Mouse (Mus musculus) monocyte, adult 5-6 weeks (primary cell): ENCODE data around the gene Gm12355. TPM values are rescaled to one million over a fixed set of nuclear protein-coding genes. Genes with fewer than 3 reads are reported as not detected.

Experiments used
- ATAC-seq: fragments of 153-309, 156-312 bp; replicated peaks from 2 replicates; pipeline ENCODE4 v1.8.0; 2017; ENCODE audit warnings: mild to moderate bottlenecking; ENCODE audit not compliant: low TSS enrichment, insufficient number of reproducible peaks, severe bottlenecking, poor library complexity, low FRiP score
- total RNA-seq: library from RNA; stranded (forward); fragments of 200-1000, 200-491, 200-594 nt; gene quantifications from 3 replicates; pipeline ENCODE4 v1.2.3, GENCODE M21; 2017

Gene Gm12355
- total RNA-seq, 1 experiment from 2014 or later = not detected

DNA sequence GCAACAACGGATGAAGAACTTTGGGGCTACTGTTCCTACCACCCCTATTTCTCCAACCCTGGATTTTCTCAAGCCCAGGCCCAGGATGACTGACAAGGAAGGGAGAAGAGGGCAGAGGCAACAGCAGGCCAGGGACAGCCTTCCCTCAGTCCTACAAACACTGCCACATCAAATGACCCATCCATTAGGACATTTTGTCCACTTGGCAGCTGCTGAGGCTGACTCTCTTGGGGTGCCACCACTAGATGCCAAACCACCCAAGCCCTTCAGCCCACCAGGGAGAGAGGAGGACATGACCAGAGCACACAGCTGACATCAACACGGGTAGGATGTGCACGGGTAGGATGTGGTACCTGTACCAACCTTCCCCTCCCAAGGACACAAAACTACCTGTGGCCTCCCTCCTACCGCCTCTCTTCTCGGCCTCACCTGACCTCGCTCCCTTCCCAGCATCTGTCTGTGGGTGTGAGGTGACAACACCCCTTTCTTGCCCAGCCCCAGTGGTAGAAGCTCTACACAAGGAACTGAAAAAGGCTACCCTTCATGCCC is 40.8 kb downstream of the Gm12355 start:
- no peak for ATAC-seq

DNA sequence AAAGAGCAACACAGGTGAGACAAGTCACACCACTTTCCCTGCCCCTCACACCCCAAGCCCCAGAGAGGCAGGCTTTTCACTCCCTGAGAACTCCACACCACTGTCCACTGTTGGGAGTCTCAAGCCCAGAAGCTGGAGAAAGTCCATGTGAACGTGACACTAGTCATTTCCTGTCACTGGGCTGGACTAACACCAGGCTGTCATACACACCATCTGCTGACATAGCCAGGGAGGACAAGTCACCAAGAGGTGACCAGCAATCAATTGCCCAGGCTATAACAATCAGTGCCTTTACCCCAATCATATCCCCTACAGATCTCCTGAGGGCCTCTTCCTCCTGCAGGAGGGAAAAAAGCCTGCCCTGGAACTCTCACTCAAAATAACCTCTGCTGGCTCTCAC is 41.3 kb downstream of the Gm12355 start:
- ATAC-seq = no peak

DNA sequence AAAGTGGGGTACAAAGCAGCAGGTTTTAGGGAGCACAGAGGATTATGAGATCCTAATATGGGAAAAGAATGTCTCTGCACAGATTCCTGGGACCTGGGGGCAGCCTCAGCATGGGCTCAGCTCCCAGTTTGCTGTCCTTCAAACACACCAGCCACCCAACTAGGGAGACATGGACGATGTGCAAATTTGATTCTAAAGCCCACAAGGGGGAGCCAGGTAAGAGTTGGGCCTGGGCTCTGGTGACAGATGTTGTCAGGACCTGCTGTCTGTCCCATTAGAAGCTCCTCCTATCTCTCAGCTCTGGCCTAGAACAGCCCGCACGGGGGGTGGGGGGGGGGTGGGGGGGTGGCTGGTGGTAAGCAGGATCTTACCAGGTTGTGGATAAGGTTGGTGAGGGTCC is 41.9 kb downstream of the Gm12355 start:
- no peak for ATAC-seq

DNA sequence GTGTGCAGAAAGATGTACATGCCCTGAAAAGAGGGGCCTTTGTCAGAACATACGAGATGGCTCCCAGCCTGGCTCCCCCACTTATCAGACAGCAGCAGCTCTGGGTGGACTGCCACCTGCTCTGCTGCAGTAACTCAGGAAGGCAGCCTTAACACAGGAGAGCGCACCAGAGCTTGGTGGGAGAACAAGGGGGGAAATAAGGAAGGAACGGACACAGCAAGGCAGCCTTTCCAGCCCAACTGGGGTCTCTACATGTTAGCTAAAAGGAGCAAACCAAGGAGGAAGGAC is 42.3 kb downstream of the Gm12355 start:
- no peak for ATAC-seq

DNA sequence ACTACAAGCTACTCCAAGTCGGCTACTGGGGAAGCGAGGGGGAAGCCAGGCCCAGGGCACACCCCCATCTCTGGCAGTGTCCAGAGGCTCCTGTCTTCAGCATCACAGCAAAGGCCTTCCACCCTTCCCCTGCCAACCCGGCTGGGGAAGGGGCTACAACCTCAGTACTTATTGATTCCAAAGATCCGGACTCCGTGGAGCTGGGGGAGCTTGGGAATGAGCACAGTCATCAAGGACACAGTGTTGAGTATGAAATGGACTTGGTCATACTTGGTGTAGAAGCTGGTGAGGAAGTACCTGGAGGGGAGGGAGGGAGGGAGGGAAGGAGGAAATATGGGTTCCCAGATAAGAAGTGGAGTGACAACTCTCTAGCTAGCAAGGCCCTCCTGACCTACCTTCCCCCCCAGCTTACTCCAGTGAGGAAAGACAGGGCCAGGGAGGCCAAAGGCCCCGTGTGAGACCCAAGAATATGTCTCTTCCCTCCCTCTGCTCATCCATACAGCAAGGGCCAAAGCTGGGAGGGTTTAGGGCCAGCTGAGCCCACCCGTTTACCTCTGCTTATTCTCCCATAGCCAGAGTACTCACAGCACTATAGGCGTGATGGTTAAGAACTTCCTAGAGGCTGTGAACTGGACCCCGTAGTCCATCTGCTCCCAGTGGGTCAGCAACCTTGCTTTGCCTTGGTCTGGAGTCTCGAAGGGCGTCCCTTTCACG is 42.8 kb downstream of the Gm12355 start:
- ATAC-seq = no peak

DNA sequence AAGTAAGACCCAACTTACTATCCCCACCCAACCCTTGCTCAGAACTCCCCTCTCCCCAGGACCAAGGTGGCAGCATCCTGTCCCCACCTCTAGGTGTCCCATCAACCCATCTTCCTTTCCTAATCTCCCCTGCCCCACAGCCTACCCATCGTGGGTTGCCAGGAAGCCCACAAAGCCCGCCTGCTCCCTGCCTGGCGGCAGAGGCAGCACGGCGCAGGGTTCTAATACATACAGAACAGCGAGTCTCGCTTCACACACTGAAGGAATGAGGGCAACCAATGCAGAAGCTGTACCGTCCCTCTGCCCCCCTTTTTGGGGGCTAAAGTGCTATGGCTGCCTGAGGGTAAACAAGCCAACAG is 43.5 kb downstream of the Gm12355 start:
- no peak for ATAC-seq

DNA sequence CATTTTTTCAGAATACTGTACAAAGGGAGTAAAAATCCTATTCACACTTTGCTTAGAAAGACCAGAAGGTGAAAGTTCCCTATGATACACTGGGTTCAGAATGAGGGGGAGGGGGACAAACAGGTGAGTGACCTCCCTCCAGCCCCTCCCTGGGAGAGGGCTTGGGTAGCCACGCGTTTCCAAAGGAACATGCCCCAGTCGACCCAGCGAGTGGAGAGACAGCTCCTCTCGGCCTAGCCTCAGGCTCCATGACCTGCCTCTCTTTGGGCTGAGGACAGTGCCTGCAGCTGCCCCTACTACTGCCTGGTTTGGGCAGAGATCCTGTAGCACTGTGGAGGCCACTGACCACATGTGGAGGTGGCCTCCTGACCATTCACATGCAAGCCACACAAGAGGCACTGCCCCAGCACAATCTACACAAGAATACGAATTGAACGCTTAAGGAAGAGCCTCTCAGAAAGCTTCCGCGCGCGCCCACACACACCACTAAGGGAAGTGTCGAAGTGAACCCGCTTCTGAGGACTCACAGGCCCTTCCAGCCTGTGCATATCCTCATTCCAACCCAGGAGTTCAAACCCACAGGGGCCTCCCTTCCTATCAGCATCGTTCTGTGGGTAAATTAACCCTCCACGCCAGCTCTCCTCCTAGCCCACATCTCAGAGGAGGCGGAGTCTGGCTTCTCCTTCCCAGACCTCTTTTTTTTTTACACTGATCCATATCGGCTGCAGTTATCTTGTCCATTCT is 44.0 kb downstream of the Gm12355 start:
- no peak for ATAC-seq

DNA sequence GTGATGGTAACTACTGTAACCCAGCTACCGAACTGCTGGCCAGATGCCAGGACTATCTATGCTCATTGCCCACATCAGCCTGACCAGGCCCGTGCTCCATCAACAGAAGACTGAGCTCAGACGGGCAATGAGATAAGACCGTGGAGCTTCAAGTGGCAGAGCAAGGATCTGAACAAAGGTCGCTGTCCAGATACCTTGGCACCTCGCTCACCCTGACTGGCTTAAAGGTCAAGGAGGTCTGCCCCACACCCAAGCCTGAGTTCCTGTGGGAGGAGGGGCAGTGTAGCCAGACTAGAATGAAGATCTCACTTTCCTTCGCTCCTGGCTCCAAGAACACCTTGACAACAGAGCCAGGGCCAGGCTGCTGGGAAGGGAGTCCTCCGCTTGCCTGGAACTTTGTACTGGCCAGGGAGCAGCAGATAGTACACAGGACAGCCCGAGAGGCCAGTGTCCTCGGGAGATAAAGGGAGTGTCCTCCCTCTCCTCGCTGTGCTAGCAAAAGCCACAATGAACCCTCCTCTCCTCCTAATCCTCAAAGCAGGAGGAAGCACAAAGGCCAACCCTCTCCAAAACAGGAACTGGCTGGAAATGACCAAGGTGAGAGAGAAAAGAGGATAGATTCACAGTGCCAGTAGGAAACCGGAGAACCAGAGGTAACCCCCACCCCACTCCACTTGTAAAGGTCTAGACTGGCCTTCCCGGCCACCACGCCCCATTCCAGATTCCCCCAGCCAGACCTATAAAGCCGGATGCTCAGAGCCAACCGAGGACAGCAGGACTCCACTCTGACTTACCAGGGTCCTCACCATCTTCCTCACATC is 45.0 kb downstream of the Gm12355 start:
- ATAC-seq = no peak

DNA sequence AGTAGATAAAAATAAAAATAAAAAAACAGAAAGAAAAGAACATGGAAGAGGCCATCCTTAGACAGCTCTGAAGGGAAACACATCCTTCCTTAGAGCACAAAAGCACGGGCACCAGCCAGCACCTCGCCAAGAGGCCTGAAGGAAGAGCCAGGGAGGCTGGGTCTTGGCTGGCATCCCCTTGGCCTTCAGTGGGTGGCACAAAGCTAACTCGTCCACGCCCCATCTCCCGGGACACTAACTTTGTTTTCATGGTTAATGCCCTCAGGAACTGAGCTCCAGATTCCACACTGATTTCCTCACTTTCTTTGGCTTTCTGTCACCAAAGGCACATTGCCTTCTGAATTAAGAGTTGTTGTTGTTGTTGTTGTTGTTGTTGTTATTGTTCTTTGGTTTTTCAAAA is 47.7 kb downstream of the Gm12355 start:
- ATAC-seq = no peak

Other genes with a start within 250 kb of the Gm12355 start
- gene Tcap, start 241.8 kb downstream of the Gm12355 start, total RNA-seq = 1.6 TPM in 1 of 3 replicates, not detected in the others
- gene Pnmt, start 239.2 kb downstream of the Gm12355 start, total RNA-seq = not detected in 3 replicates
- gene Pgap3, start 225.2 kb downstream of the Gm12355 start, total RNA-seq = 2.3 to 6.1 TPM (median 4.6 TPM) in 3 replicates
- gene Erbb2, start 213.2 kb downstream of the Gm12355 start, total RNA-seq = 0.57 TPM in 1 of 3 replicates, not detected in the others
- gene Mien1, start 186.7 kb downstream of the Gm12355 start, total RNA-seq = 37.7 to 75.9 TPM (median 57.5 TPM) in 3 replicates
- gene Grb7, start 179.3 kb downstream of the Gm12355 start, total RNA-seq = 0.76 TPM in 1 of 3 replicates, not detected in the others
- 82.2 to 248 TPM (median 102 TPM) in 3 replicates for gene Ikzf3, start 79.6 kb downstream of the Gm12355 start, total RNA-seq
- gene Zpbp2, start 74.6 kb downstream of the Gm12355 start, total RNA-seq = 1.0 to 3.5 TPM (median 2.2 TPM) in 3 replicates
- 10.6 to 34.4 TPM (median 16.6 TPM) in 3 replicates for gene Ormdl3, start 38.3 kb downstream of the Gm12355 start, total RNA-seq
- gene Lrrc3c, start 27.4 kb downstream of the Gm12355 start, total RNA-seq = not detected in 3 replicates
- gene Gsdma3, start 699 bp upstream of the Gm12355 start, total RNA-seq = not detected in 3 replicates
- not detected in 3 replicates for gene Gsdma2, start 21.1 kb upstream of the Gm12355 start, total RNA-seq
- gene Gsdma, start 38.7 kb upstream of the Gm12355 start, total RNA-seq = not detected in 3 replicates
- 37.4 to 50.9 TPM (median 37.8 TPM) in 3 replicates for gene Psmd3, start 56.9 kb upstream of the Gm12355 start, total RNA-seq
- gene Csf3, start 75.6 kb upstream of the Gm12355 start, total RNA-seq = not detected in 3 replicates
- gene Med24, start 103.8 kb upstream of the Gm12355 start, total RNA-seq = 10.9 to 25.7 TPM (median 22.4 TPM) in 3 replicates
- gene Thra, start 115.0 kb upstream of the Gm12355 start, total RNA-seq = 3.4 to 5.4 TPM (median 4.3 TPM) in 3 replicates
- 0.68 to 4.7 TPM (median 1.9 TPM) in 3 replicates for gene Nr1d1, start 149.7 kb upstream of the Gm12355 start, total RNA-seq
- 108 to 125 TPM (median 112 TPM) in 3 replicates for gene Msl1, start 169.9 kb upstream of the Gm12355 start, total RNA-seq
- gene Casc3, start 179.2 kb upstream of the Gm12355 start, total RNA-seq = 47.5 to 51.5 TPM (median 49.5 TPM) in 3 replicates
- not detected in 3 replicates for gene Rapgefl1, start 211.1 kb upstream of the Gm12355 start, total RNA-seq
- gene Wipf2, start 238.0 kb upstream of the Gm12355 start, total RNA-seq = 5.3 to 13.1 TPM (median 7.1 TPM) in 3 replicates